Comparison of ENCODE assay signal across 21 mouse cellular contexts in genomic region chr6:52464571-52464970, GRCm38 (mm10).
DNase-seq lines count a peak whose midpoint lies in the region; ATAC-seq and TF ChIP-seq lines count a peak whose summit lies in the region.
"Had no signal": no experiment of that assay in that cellular context is flagged by ENCODE, and none has a peak within 500 bp of the region (broad histone marks: within the 10 kb centered on the region; RNA-seq: fewer than 3 reads in every experiment).

No protein-coding gene starts in this region.

- no peak for ATAC-seq in embryonic facial prominence, embryonic 14.5 days (ENCODE audit: low read depth)
- ATAC-seq in heart, embryonic 11.5 days (replicated peaks; ENCODE audit: insufficient number of reproducible peaks, low FRiP score, low TSS enrichment) = no peak
- ATAC-seq in intestine, postnatal 0 days = no peak
- ATAC-seq: activated CD4-positive, CD25-positive, alpha-beta regulatory T cell, adult 4 months; forebrain, postnatal 0 days; intestine, embryonic 16.5 days; Patski had no signal

- no peak for TF ChIP-seq CTCF in intestine, postnatal 0 days (IDR thresholded peaks at IDR 0.05; ENCODE audit: low read depth)

- no peaks in the 10 kb centered on the region for H3K36me3 ChIP-seq in embryonic facial prominence, embryonic 14.5 days (ENCODE audit: control insufficient read depth, insufficient read depth, low read length)
- H3K36me3 ChIP-seq in embryonic facial prominence, embryonic 10.5 days (replicated peaks) = no peaks in the 10 kb centered on the region
- no peaks in the 10 kb centered on the region for H3K36me3 ChIP-seq in heart, embryonic 11.5 days (ENCODE audit: control insufficient read depth, insufficient read depth, low read length)
- no peaks in the 10 kb centered on the region for H3K36me3 ChIP-seq in intestine, postnatal 0 days (ENCODE audit: control insufficient read depth, insufficient read depth)
- H3K36me3 ChIP-seq: forebrain, embryonic 12.5 days; heart, embryonic 15.5 days; hindbrain, embryonic 15.5 days had no signal

- H3K4me2 ChIP-seq in embryonic facial prominence, embryonic 14.5 days (ENCODE audit: low read depth, low read length) = no peak overlapping the region
- no peak overlapping the region for H3K4me2 ChIP-seq in heart, embryonic 11.5 days
- no peak overlapping the region for H3K4me2 ChIP-seq in intestine, postnatal 0 days (replicated peaks; ENCODE audit: low read depth)
- H3K4me2 ChIP-seq: forebrain, embryonic 12.5 days; heart, embryonic 15.5 days; hindbrain, embryonic 15.5 days had no signal

- DNase-seq in embryonic facial prominence, embryonic 14.5 days (ENCODE audit: low spot score) = peak; percentile 18
- DNase-seq in embryonic facial prominence, embryonic 10.5 days (ENCODE audit: low spot score) = no peak
- peak; percentile 91 for DNase-seq in heart, adult 11 months
- DNase-seq in lung, postnatal 10 days = peak; percentile 45
- no peak for DNase-seq in lung, adult 18-20 months
- DNase-seq in gastrocnemius, postnatal 25 days = peak; percentile 52
- DNase-seq: adrenal gland, postnatal 14 days; cerebellum, adult 18-20 months; cerebellum, postnatal 36 days; forebrain, postnatal 0 days; kidney, adult 9 months had no signal

- H3K27me3 ChIP-seq in embryonic facial prominence, embryonic 14.5 days (replicated peaks; ENCODE audit: control insufficient read depth, insufficient read depth, low read length) = no peaks in the 10 kb centered on the region
- H3K27me3 ChIP-seq in embryonic facial prominence, embryonic 10.5 days (replicated peaks; ENCODE audit: low read depth, poor library complexity, severe bottlenecking) = no peaks in the 10 kb centered on the region
- H3K27me3 ChIP-seq in heart, embryonic 11.5 days (ENCODE audit: control insufficient read depth, insufficient read depth, low read length) = no peaks in the 10 kb centered on the region
- H3K27me3 ChIP-seq in intestine, postnatal 0 days (replicated peaks; ENCODE audit: control insufficient read depth, insufficient read depth, low read length) = no peaks in the 10 kb centered on the region
- H3K27me3 ChIP-seq: CH12.LX; forebrain, embryonic 12.5 days; heart, embryonic 15.5 days; hindbrain, embryonic 15.5 days; Patski had no signal

- no peaks in the 10 kb centered on the region for H3K4me1 ChIP-seq in embryonic facial prominence, embryonic 14.5 days (ENCODE audit: control insufficient read depth, insufficient read depth, low read length)
- H3K4me1 ChIP-seq in embryonic facial prominence, embryonic 10.5 days = no peaks in the 10 kb centered on the region
- H3K4me1 ChIP-seq in heart, embryonic 11.5 days (ENCODE audit: control insufficient read depth, insufficient read depth, low read length) = no peaks in the 10 kb centered on the region
- H3K4me1 ChIP-seq in intestine, postnatal 0 days (replicated peaks; ENCODE audit: control insufficient read depth, insufficient read depth, low read length) = no peaks in the 10 kb centered on the region
- H3K4me1 ChIP-seq: forebrain, embryonic 12.5 days; heart, embryonic 15.5 days; hindbrain, embryonic 15.5 days had no signal

- H3K27ac ChIP-seq in embryonic facial prominence, embryonic 14.5 days (replicated peaks; ENCODE audit: low read depth, low read length) = no peak overlapping the region
- no peak overlapping the region for H3K27ac ChIP-seq in embryonic facial prominence, embryonic 10.5 days (replicated peaks)
- H3K27ac ChIP-seq in heart, embryonic 11.5 days (ENCODE audit: low read depth, low read length) = no peak overlapping the region
- no peak overlapping the region for H3K27ac ChIP-seq in intestine, postnatal 0 days (ENCODE audit: low read depth, low read length)
- H3K27ac ChIP-seq: forebrain, embryonic 12.5 days; heart, embryonic 15.5 days; hindbrain, embryonic 15.5 days; kidney, postnatal 0 days had no signal

- H3K9ac ChIP-seq in embryonic facial prominence, embryonic 14.5 days (ENCODE audit: low read depth, low read length) = no peak overlapping the region
- no peak overlapping the region for H3K9ac ChIP-seq in heart, embryonic 11.5 days (ENCODE audit: low read depth, low read length)
- H3K9ac ChIP-seq in intestine, postnatal 0 days (ENCODE audit: low read depth, low read length) = no peak overlapping the region
- H3K9ac ChIP-seq: forebrain, embryonic 12.5 days; forebrain, postnatal 0 days; heart, embryonic 15.5 days; hindbrain, embryonic 15.5 days had no signal

- H3K4me3 ChIP-seq in embryonic facial prominence, embryonic 14.5 days (ENCODE audit: low read depth, low read length) = no peak overlapping the region
- no peak overlapping the region for H3K4me3 ChIP-seq in embryonic facial prominence, embryonic 10.5 days
- H3K4me3 ChIP-seq in heart, embryonic 11.5 days (ENCODE audit: low read depth, low read length) = no peak overlapping the region
- H3K4me3 ChIP-seq in intestine, postnatal 0 days (ENCODE audit: low read depth, low read length) = no peak overlapping the region
- H3K4me3 ChIP-seq: forebrain, embryonic 12.5 days; heart, embryonic 15.5 days; hindbrain, embryonic 15.5 days had no signal

- no peaks in the 10 kb centered on the region for H3K9me3 ChIP-seq in embryonic facial prominence, embryonic 14.5 days (ENCODE audit: control insufficient read depth, low read length)
- H3K9me3 ChIP-seq in embryonic facial prominence, embryonic 10.5 days = no peaks in the 10 kb centered on the region
- H3K9me3 ChIP-seq in heart, embryonic 11.5 days (replicated peaks; ENCODE audit: control insufficient read depth, low read length) = no peaks in the 10 kb centered on the region
- no peaks in the 10 kb centered on the region for H3K9me3 ChIP-seq in intestine, postnatal 0 days (ENCODE audit: control insufficient read depth)
- H3K9me3 ChIP-seq: forebrain, embryonic 12.5 days; heart, embryonic 15.5 days had no signal

- WGBS in embryonic facial prominence, embryonic 14.5 days = 69% methylated on average over 3 of the region's 3 CpGs
- 84% methylated on average over 3 of the region's 3 CpGs for WGBS in embryonic facial prominence, embryonic 10.5 days
- 73% methylated on average over 3 of the region's 3 CpGs for WGBS in heart, embryonic 11.5 days (ENCODE audit: insufficient replicate concordance)
- WGBS in intestine, postnatal 0 days = 79% methylated on average over 3 of the region's 3 CpGs

Comparison
In these comparisons a context has a peak if more than half of its experiments do, and no peak if none do; other contexts are left out.
1. DNase-seq: peak in embryonic facial prominence, embryonic 14.5 days (single experiment), heart, adult 11 months (single experiment), lung, postnatal 10 days (single experiment) and gastrocnemius, postnatal 25 days (single experiment); none in embryonic facial prominence, embryonic 10.5 days (single experiment) and lung, adult 18-20 months (0 of 2).